Mouse (Mus musculus): ENCODE measurements around the gene Nsl1. TPM values are rescaled to one million over a fixed set of nuclear protein-coding genes. Genes with fewer than 3 reads are reported as not detected.

Gene Nsl1
- total RNA-seq, 1 experiment from 2014 or later, result 2.9 TPM

- no peak for ATAC-seq (replicated peaks; ENCODE audit: insufficient number of reproducible peaks, low FRiP score, low TSS enrichment, poor library complexity, severe bottlenecking)
Observed at GRCm38 (mm10) chr1:191115514-191116238, 52.9 kb downstream of the Nsl1 start.

- ATAC-seq (replicated peaks; ENCODE audit: insufficient number of reproducible peaks, low FRiP score, low TSS enrichment, poor library complexity, severe bottlenecking), result no peak
Observed at GRCm38 (mm10) chr1:191122744-191123143, 59.9 kb downstream of the Nsl1 start.

GRCm38 (mm10) chr1:191123696-191124095 is 60.9 kb downstream of the Nsl1 start:
- no peak for ATAC-seq (replicated peaks; ENCODE audit: insufficient number of reproducible peaks, low FRiP score, low TSS enrichment, poor library complexity, severe bottlenecking)

GRCm38 (mm10) chr1:191124288-191124687 is 61.5 kb downstream of the Nsl1 start:
- ATAC-seq (replicated peaks; ENCODE audit: insufficient number of reproducible peaks, low FRiP score, low TSS enrichment, poor library complexity, severe bottlenecking), result no peak

- peak; percentile 92 for ATAC-seq (replicated peaks; ENCODE audit: insufficient number of reproducible peaks, low FRiP score, low TSS enrichment, poor library complexity, severe bottlenecking)
Observed at GRCm38 (mm10) chr1:191125811-191126638, 63.2 kb downstream of the Nsl1 start.

GRCm38 (mm10) chr1:191131692-191132091 is 68.9 kb downstream of the Nsl1 start:
- ATAC-seq (replicated peaks; ENCODE audit: insufficient number of reproducible peaks, low FRiP score, low TSS enrichment, poor library complexity, severe bottlenecking), result no peak

GRCm38 (mm10) chr1:191132240-191132639 is 69.4 kb downstream of the Nsl1 start:
- no peak for ATAC-seq (replicated peaks; ENCODE audit: insufficient number of reproducible peaks, low FRiP score, low TSS enrichment, poor library complexity, severe bottlenecking)

- no peak for ATAC-seq (replicated peaks; ENCODE audit: insufficient number of reproducible peaks, low FRiP score, low TSS enrichment, poor library complexity, severe bottlenecking)
Observed at GRCm38 (mm10) chr1:191132934-191133333, 70.1 kb downstream of the Nsl1 start.

GRCm38 (mm10) chr1:191135406-191135805 is 72.6 kb downstream of the Nsl1 start:
- no peak for ATAC-seq (replicated peaks; ENCODE audit: insufficient number of reproducible peaks, low FRiP score, low TSS enrichment, poor library complexity, severe bottlenecking)

Other genes with a start within 250 kb of the Nsl1 start
- gene Rps6kc1, start 151.2 kb upstream of the Nsl1 start, total RNA-seq (2017), result 14.6 to 18.0 TPM (median 17.6 TPM) in 3 replicates
- gene Angel2, start 137.9 kb upstream of the Nsl1 start, total RNA-seq (2017), result 41.8 to 45.9 TPM (median 43.5 TPM) in 3 replicates
- gene Vash2, start 83.7 kb upstream of the Nsl1 start, total RNA-seq (2017), result 0.64 TPM in 1 of 3 replicates, not detected in the others
- gene Flvcr1, start 36.9 kb upstream of the Nsl1 start, total RNA-seq (2017), result 43.6 to 66.2 TPM (median 54.3 TPM) in 3 replicates
- gene Spata45, start 26.4 kb upstream of the Nsl1 start, total RNA-seq (2017), result not detected in 3 replicates
- 10.0 to 21.2 TPM (median 15.4 TPM) in 3 replicates for gene Tatdn3, start 80 bp upstream of the Nsl1 start, total RNA-seq (2017)
- gene Batf3, start 34.8 kb downstream of the Nsl1 start, total RNA-seq (2017), result 1.6 to 2.5 TPM (median 2.3 TPM) in 3 replicates
- gene Fam71a, start 101.8 kb downstream of the Nsl1 start, total RNA-seq (2017), result 0.21 to 3.1 TPM (median 1.3 TPM) in 3 replicates
- 225 to 427 TPM (median 242 TPM) in 3 replicates for gene Atf3, start 155.0 kb downstream of the Nsl1 start, total RNA-seq (2017)